Mouse (Mus musculus) lung, adult 2 months (tissue): ENCODE results near the gene Clptm1. TPM values are rescaled to one million over a fixed set of nuclear protein-coding genes. Genes with fewer than 3 reads are reported as not detected.

Experiments
- DNase-seq: peaks from one replicate; pipeline ENCODE4 v3.0.0; 2022
- H3K4me1 ChIP-seq: fragments of 200-500 bp; 2 replicates; pipeline ENCODE4 v1.6.1; 2011; ENCODE audit warnings: low read length; ENCODE audit not compliant: control insufficient read depth, insufficient read depth
- H3K4me3 ChIP-seq: fragments of 200-500 bp; replicated peaks from 2 replicates; pipeline ENCODE3; 2011; ENCODE audit warnings: low read depth, mild to moderate bottlenecking, control low read depth, low read length; ENCODE audit errors: extremely low read depth
- CTCF ChIP-seq: fragments of 200-500 bp; IDR thresholded peaks from 2 replicates; pipeline ENCODE4 v1.5.1; 2011; ENCODE audit warnings: mild to moderate bottlenecking, low read length, control low read depth; ENCODE audit not compliant: insufficient read depth
- POLR2A ChIP-seq: fragments of 200-500 bp; IDR thresholded peaks from 2 replicates; pipeline ENCODE4 v1.6.1; 2011; ENCODE audit warnings: low read depth, mild to moderate bottlenecking, control low read depth, low read length, borderline replicate concordance; ENCODE audit errors: extremely low read depth
- WGBS: fragments of 180-500 bp; shearing (Covaris S2); methylation state at CpG from one replicate; pipeline ENCODE4 v1.1.7; 2018; 5-methylcytosine and 5-hydroxymethylcytosine counted together
- polyA plus RNA-seq: library from polyadenylated mRNA; depleted of rRNA; stranded (reverse); fragments of >200 nt; gene quantifications from 2 replicates; pipeline ENCODE4 v1.2.3, GENCODE M21; 2012

Clptm1 gene
- polyA plus RNA-seq, 1 experiment, result 143 TPM

- 49% methylated on average over 12 of the region's 12 CpGs for WGBS
- H3K4me3 ChIP-seq, result no peak overlapping the region
- peak; percentile 30 for DNase-seq
- no peak for TF ChIP-seq CTCF
- TF ChIP-seq POLR2A, result no peak
- peaks cover 12% of the 10 kb centered on the region; the same call in 1 of the 2 replicates for H3K4me1 ChIP-seq
Observed at GRCm38 (mm10) chr7:19700299-19701068, 35.7 kb upstream of the Clptm1 start.

- Histone ChIP-seq H3K4me1 (peaks cover 12% of the 10 kb centered on the region; the same call in 1 of the 2 replicates), H3K4me3 (no peak overlapping the region)
- 82% methylated on average over 4 of the region's 4 CpGs for WGBS
- DNase-seq, result no peak
- TF ChIP-seq CTCF (no peak), POLR2A (no peak)
Observed at GRCm38 (mm10) chr7:19699827-19700148, 35.0 kb upstream of the Clptm1 start.

- WGBS, result 8% methylated on average over 20 of the region's 20 CpGs
- TF ChIP-seq CTCF, result no peak
- peak; percentile 58; the same call in 1 of the 2 replicates for TF ChIP-seq POLR2A
- Histone ChIP-seq H3K4me1 (peaks cover 12% of the 10 kb centered on the region; the same call in 1 of the 2 replicates), H3K4me3 (peak within 1 kb of the TSS; percentile 51)
- peak; percentile 41 for DNase-seq
Observed at GRCm38 (mm10) chr7:19698907-19699826, 34.3 kb upstream of the Clptm1 start, which contains the start of gene Apoe. Gene Apoe (minus strand): TSS chr7:19699188.

- Histone ChIP-seq H3K4me3 (peak overlapping the region; percentile 51), H3K4me1 (peaks cover 15% of the 10 kb centered on the region)
- TF ChIP-seq CTCF (peak; percentile 13; the same call in 1 of the 2 replicates), POLR2A (no peak)
- no peak for DNase-seq
- WGBS, result 8% methylated on average over 28 of the region's 28 CpGs
Observed at GRCm38 (mm10) chr7:19697949-19698906, 33.4 kb upstream of the Clptm1 start.

GRCm38 (mm10) chr7:19696336-19696873 is 31.6 kb upstream of the Clptm1 start:
- TF ChIP-seq POLR2A, result no peak
- no peak for TF ChIP-seq CTCF
- H3K4me3 ChIP-seq, result no peak overlapping the region
- DNase-seq, result no peak
- H3K4me1 ChIP-seq, result peaks cover 17% of the 10 kb centered on the region
- 97% methylated on average over 34 of the region's 34 CpGs for WGBS

GRCm38 (mm10) chr7:19695881-19696280 is 31.0 kb upstream of the Clptm1 start:
- peaks cover 16% of the 10 kb centered on the region for H3K4me1 ChIP-seq
- TF ChIP-seq CTCF, result no peak
- no peak for TF ChIP-seq POLR2A
- DNase-seq, result no peak
- no peak overlapping the region for H3K4me3 ChIP-seq
- 90% methylated on average over 6 of the region's 6 CpGs for WGBS

- H3K4me3 ChIP-seq, result no peak overlapping the region
- peaks cover 10% of the 10 kb centered on the region for H3K4me1 ChIP-seq
- WGBS, result 22% methylated on average over 8 of the region's 8 CpGs
- DNase-seq, result no peak
- TF ChIP-seq POLR2A, result no peak
- no peak for TF ChIP-seq CTCF
Observed at GRCm38 (mm10) chr7:19695213-19695594, 30.4 kb upstream of the Clptm1 start.

GRCm38 (mm10) chr7:19694336-19695212 is 29.7 kb upstream of the Clptm1 start:
- WGBS, result 73% methylated on average over 10 of the region's 10 CpGs
- Histone ChIP-seq H3K4me3 (no peak overlapping the region), H3K4me1 (peaks cover 10% of the 10 kb centered on the region)
- no peak for TF ChIP-seq POLR2A
- no peak for TF ChIP-seq CTCF
- DNase-seq, result no peak
